Mouse (Mus musculus) natural killer cell, adult 2 months (primary cell): ENCODE measurements around the gene Gucd1.
"Not testable (repeated sequence)": the region's sequence is repeated elsewhere in the genome, so short reads cannot be mapped to it uniquely, and the experiment has no call there.

Experiments used
- DNase-seq, 2 experiments: peaks; one replicate each; pipeline ENCODE4 v3.0.0; 2022; ENCODE audit warnings: low spot score in 2 of 2

The Gucd1 gene

GRCm38 (mm10) chr10:75517758-75518143, at the start of gene Gucd1:
Gucd1 (minus strand) TSS chr10:75517972.
- DNase-seq = peak; percentile 97

- not testable (repeated sequence) for DNase-seq
These were observed 49.0 kb upstream of the Gucd1 start for GRCm38 (mm10) chr10:75566765-75567164.

- peak; percentile 24 to 28 for DNase-seq
These were observed 48.5 kb upstream of the Gucd1 start for GRCm38 (mm10) chr10:75566321-75566720.

- DNase-seq = no peak
These were observed 48.1 kb upstream of the Gucd1 start for GRCm38 (mm10) chr10:75565906-75566305.

GRCm38 (mm10) chr10:75565436-75565835, 47.7 kb upstream of the Gucd1 start:
- DNase-seq = peak; percentile 78 to 82

- peak; percentile 35 to 50 for DNase-seq
These were observed 47.0 kb upstream of the Gucd1 start for GRCm38 (mm10) chr10:75564687-75565265.

- DNase-seq = no peak
These were observed 44.8 kb upstream of the Gucd1 start for GRCm38 (mm10) chr10:75562596-75562995.

- no peak for DNase-seq
These were observed 43.4 kb upstream of the Gucd1 start, which contains the start of gene Ggt1 for GRCm38 (mm10) chr10:75561071-75561654. Ggt1 (plus strand) TSS chr10:75561604.

- DNase-seq = no peak
These were observed 42.8 kb upstream of the Gucd1 start for GRCm38 (mm10) chr10:75560549-75560899.

GRCm38 (mm10) chr10:75559676-75560548, 42.1 kb upstream of the Gucd1 start, which contains the start of gene Lrrc75b:
Lrrc75b (minus strand) TSS chr10:75560330.
- no peak for DNase-seq

- no peak for DNase-seq
These were observed 41.4 kb upstream of the Gucd1 start for GRCm38 (mm10) chr10:75559041-75559675.

- DNase-seq = no peak
These were observed 40.7 kb upstream of the Gucd1 start for GRCm38 (mm10) chr10:75558515-75558914.

GRCm38 (mm10) chr10:75556026-75556425, 38.3 kb upstream of the Gucd1 start:
- DNase-seq = no peak

GRCm38 (mm10) chr10:75555557-75555956, 37.8 kb upstream of the Gucd1 start:
- no peak for DNase-seq

GRCm38 (mm10) chr10:75554090-75554489, 36.3 kb upstream of the Gucd1 start:
- no peak for DNase-seq

GRCm38 (mm10) chr10:75552701-75553450, 35.1 kb upstream of the Gucd1 start:
- DNase-seq = no peak

- DNase-seq = no peak
These were observed 34.3 kb upstream of the Gucd1 start for GRCm38 (mm10) chr10:75552106-75552505.

- DNase-seq = no peak
These were observed 33.4 kb upstream of the Gucd1 start for GRCm38 (mm10) chr10:75551175-75551574.

- no peak for DNase-seq
These were observed 32.1 kb upstream of the Gucd1 start for GRCm38 (mm10) chr10:75549886-75550285.

- no peak for DNase-seq
These were observed 30.7 kb upstream of the Gucd1 start for GRCm38 (mm10) chr10:75548486-75548885.

- no peak for DNase-seq
These were observed 30.1 kb upstream of the Gucd1 start for GRCm38 (mm10) chr10:75547901-75548300.
